Mouse (Mus musculus): ENCODE data around the gene Rftn2. TPM values are rescaled to one million over a fixed set of nuclear protein-coding genes. Genes with fewer than 3 reads are reported as not detected.
A peak's percentile ranks its signal among the peaks of the same experiment; 100 is the strongest.

The Rftn2 gene
- polyA plus RNA-seq, 1 experiment, result 0.85 TPM

DNA sequence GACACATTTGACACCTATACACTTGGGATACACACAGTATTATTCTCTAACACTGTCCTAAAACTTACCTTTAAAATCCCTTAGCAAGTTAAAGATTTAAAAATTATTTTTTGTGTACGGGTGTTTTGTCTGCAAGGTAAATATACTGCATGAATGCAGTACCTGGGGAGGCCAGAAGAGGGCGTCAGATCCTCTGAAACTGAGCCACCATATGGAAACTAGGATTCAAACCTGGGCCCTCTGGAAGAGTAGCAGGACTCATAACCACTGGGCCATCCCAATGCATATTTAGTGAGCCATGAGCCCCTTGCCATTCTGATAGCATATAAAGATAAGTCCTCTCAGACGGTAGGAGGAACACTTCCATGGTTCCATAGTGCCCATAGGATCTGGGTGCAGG lies 33.8 kb downstream of the Rftn2 start:
- H3K27ac ChIP-seq (ENCODE audit: insufficient read depth, low read depth, low read length), result no peak overlapping the region
- TF ChIP-seq CTCF (IDR thresholded peaks at IDR 0.05; ENCODE audit: extremely low read depth, insufficient read length, insufficient replicate concordance, low read depth, low read length) (peak; percentile 64; the same call in 1 of the 2 replicates), POLR2A (IDR thresholded peaks at IDR 0.05; ENCODE audit: low read depth, low read length) (no peak)
- WGBS, result 39% methylated on average over 3 of the region's 3 CpGs
- no peaks in the 10 kb centered on the region for H3K36me3 ChIP-seq (ENCODE audit: control insufficient read depth, insufficient read depth, low read length)
- no peaks in the 10 kb centered on the region; the same call in 1 of the 2 replicates for H3K4me1 ChIP-seq (ENCODE audit: control insufficient read depth, insufficient read depth, insufficient read length, low read length)
- no peaks in the 10 kb centered on the region for H3K27me3 ChIP-seq (ENCODE audit: control insufficient read depth, insufficient read depth, low read length)
- H3K4me3 ChIP-seq (ENCODE audit: low read depth, low read length), result no peak overlapping the region

DNA sequence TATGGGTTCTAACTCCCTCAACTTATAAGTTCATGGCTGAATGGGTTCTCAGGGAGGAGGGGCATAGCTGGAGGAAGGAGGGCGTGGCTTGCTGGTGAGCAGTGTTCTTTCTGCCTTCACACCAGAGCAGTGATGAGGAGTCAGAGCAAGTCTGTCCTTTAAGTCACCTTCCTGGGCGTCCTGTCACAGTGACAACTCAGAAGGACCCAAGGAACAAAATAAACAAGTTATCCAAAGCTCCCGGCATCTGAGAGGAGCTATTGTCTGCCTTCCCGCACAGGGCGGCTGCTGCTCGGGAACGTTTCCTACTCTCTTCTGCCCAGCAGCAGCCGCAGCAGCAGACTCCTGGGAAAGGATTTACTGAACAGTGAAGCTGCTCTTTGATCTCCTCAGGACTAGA lies 34.6 kb downstream of the Rftn2 start:
- Histone ChIP-seq H3K4me1 (ENCODE audit: control insufficient read depth, insufficient read depth, insufficient read length, low read length) (no peaks in the 10 kb centered on the region; the same call in 1 of the 2 replicates), H3K27ac (ENCODE audit: insufficient read depth, low read depth, low read length) (no peak overlapping the region), H3K4me3 (ENCODE audit: low read depth, low read length) (peak overlapping the region; percentile 38), H3K36me3 (ENCODE audit: control insufficient read depth, insufficient read depth, low read length) (no peaks in the 10 kb centered on the region), H3K27me3 (ENCODE audit: control insufficient read depth, insufficient read depth, low read length) (no peaks in the 10 kb centered on the region)
- WGBS, result 15% methylated on average over 8 of the region's 8 CpGs
- TF ChIP-seq POLR2A (IDR thresholded peaks at IDR 0.05; ENCODE audit: low read depth, low read length), result no peak

DNA sequence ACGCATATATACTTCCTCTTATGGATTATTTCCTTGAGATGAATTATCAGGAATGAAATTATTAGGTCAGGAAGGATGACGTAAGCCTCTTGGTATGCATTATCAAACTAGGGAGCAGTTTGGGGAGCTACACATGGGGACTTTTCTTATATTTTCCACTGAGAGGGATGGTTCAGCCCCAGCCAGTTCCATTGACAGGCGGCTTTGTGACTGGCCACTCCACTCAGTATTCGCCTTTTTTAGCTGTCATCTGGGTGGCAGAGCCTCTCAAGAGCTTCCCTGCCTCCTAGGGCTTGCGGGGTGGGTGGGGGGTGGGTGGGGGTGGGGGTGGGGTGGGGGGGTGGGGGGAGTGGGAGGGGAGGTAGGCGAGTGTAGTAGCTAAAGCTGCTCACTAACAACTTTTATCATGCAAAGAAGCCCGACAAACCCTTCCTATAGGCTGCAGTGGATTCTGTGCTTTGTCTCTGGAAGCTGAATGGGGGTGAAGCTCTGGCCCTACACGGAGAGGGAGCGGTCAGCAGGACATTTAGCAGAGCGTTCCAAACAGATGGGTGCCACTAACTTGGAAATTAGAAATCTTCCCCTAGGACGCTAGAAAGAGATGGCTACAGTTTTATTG lies 39.9 kb downstream of the Rftn2 start:
- Histone ChIP-seq H3K36me3 (ENCODE audit: control insufficient read depth, insufficient read depth, low read length) (no peaks in the 10 kb centered on the region; the same call in 1 of the 2 replicates), H3K4me1 (ENCODE audit: control insufficient read depth, insufficient read depth, insufficient read length, low read length) (no peaks in the 10 kb centered on the region), H3K27ac (ENCODE audit: insufficient read depth, low read depth, low read length) (no peak overlapping the region), H3K4me3 (ENCODE audit: low read depth, low read length) (no peak overlapping the region), H3K27me3 (ENCODE audit: control insufficient read depth, insufficient read depth, low read length) (no peaks in the 10 kb centered on the region)
- WGBS, result 55% methylated on average over 11 of the region's 11 CpGs
- TF ChIP-seq POLR2A (IDR thresholded peaks at IDR 0.05; ENCODE audit: low read depth, low read length) (no peak), CTCF (IDR thresholded peaks at IDR 0.05; ENCODE audit: extremely low read depth, insufficient read length, insufficient replicate concordance, low read depth, low read length) (no peak)

DNA sequence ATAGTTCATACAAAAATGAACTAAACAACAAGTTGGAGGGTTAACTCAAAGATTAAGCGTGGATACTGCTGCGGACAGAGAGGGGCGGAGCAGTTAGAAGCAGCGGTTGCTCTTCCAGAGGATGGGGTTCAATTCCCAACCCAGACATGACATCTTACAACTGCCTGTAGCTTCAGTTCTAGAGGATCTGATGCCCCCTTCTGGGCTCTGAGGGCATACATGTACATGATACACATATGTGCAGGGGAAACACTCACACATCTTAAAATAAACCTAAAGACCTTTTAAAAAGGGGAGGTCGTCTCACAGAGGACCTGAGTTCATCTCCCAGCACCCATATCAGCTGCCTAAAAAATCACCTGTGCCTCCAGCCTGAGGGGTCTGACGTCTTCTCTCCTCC lies 40.9 kb downstream of the Rftn2 start:
- Histone ChIP-seq H3K27ac (ENCODE audit: insufficient read depth, low read depth, low read length) (no peak overlapping the region), H3K4me1 (ENCODE audit: control insufficient read depth, insufficient read depth, insufficient read length, low read length) (no peaks in the 10 kb centered on the region), H3K36me3 (ENCODE audit: control insufficient read depth, insufficient read depth, low read length) (no peaks in the 10 kb centered on the region; the same call in 1 of the 2 replicates), H3K27me3 (ENCODE audit: control insufficient read depth, insufficient read depth, low read length) (no peaks in the 10 kb centered on the region), H3K4me3 (ENCODE audit: low read depth, low read length) (no peak overlapping the region)
- TF ChIP-seq CTCF (IDR thresholded peaks at IDR 0.05; ENCODE audit: extremely low read depth, insufficient read length, insufficient replicate concordance, low read depth, low read length), result no peak
- no peak for TF ChIP-seq POLR2A (IDR thresholded peaks at IDR 0.05; ENCODE audit: low read depth, low read length)
- WGBS, result 82% methylated on average over 6 of the region's 6 CpGs

DNA sequence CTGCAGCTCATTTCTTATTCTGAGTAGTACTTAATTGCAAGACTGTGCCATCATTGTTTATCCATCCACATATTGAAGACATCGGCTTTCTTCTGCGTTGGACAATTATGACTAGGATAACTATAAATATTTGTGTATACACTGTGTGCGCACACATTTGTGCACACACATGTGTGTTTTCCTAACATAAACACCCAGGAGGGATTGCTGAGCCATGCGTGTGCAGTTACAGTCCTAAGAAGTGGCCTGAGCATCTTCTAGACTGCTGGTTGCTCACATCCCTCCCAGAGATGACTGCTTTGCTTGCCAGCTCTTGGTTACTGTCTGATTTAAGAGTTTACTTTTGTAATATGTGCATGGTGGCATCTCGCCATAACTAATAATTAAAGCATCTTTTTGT lies 44.2 kb downstream of the Rftn2 start:
- no peak overlapping the region for H3K27ac ChIP-seq (ENCODE audit: insufficient read depth, low read depth, low read length)
- 90% methylated on average over 5 of the region's 5 CpGs for WGBS
- TF ChIP-seq CTCF (IDR thresholded peaks at IDR 0.05; ENCODE audit: extremely low read depth, insufficient read length, insufficient replicate concordance, low read depth, low read length), result no peak
- no peak for TF ChIP-seq POLR2A (IDR thresholded peaks at IDR 0.05; ENCODE audit: low read depth, low read length)
- H3K36me3 ChIP-seq (ENCODE audit: control insufficient read depth, insufficient read depth, low read length), result peaks cover 2% of the 10 kb centered on the region; the same call in 1 of the 2 replicates
- H3K27me3 ChIP-seq (ENCODE audit: control insufficient read depth, insufficient read depth, low read length), result no peaks in the 10 kb centered on the region
- H3K4me1 ChIP-seq (ENCODE audit: control insufficient read depth, insufficient read depth, insufficient read length, low read length), result no peaks in the 10 kb centered on the region
- H3K4me3 ChIP-seq (ENCODE audit: low read depth, low read length), result no peak overlapping the region

DNA sequence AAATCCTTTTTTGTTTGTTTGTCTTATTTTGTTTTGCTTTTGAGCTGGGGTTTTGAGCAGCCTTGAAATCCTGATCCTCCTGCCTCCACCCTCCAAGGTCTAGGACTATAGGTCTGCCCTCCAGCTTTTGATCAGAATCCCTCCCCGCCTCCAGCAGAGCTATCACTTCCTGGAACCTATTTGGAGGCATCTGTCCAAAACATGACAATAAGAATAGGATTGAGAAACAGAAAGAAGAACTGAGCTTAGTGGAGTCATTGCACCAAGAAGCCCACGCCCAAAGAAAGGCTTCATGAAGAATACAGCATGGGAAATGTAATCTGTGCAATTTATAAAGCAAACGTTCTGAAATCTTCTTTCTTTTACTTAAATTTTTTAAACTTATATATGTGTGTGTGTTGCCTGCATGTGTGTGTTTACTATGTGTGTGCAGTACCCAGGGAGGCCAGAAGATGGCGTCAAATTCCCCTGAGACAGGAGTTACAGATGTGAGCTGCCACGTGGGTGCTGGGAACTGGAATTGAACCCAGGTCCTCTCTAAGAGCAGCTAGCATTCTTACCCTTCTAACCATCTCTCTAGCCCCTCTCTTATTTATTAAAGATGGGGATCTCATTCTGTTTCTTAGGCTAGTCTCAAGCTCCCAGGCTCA lies 46.5 kb downstream of the Rftn2 start:
- Histone ChIP-seq H3K27ac (ENCODE audit: insufficient read depth, low read depth, low read length) (no peak overlapping the region), H3K36me3 (ENCODE audit: control insufficient read depth, insufficient read depth, low read length) (peaks cover 2% of the 10 kb centered on the region; the same call in 1 of the 2 replicates), H3K27me3 (ENCODE audit: control insufficient read depth, insufficient read depth, low read length) (no peaks in the 10 kb centered on the region), H3K4me1 (ENCODE audit: control insufficient read depth, insufficient read depth, insufficient read length, low read length) (no peaks in the 10 kb centered on the region), H3K4me3 (ENCODE audit: low read depth, low read length) (no peak overlapping the region)
- no peak for TF ChIP-seq POLR2A (IDR thresholded peaks at IDR 0.05; ENCODE audit: low read depth, low read length)
- TF ChIP-seq CTCF (IDR thresholded peaks at IDR 0.05; ENCODE audit: extremely low read depth, insufficient read length, insufficient replicate concordance, low read depth, low read length), result peak; percentile 26; the same call in 1 of the 2 replicates
- 88% methylated on average over 5 of the region's 5 CpGs for WGBS

DNA sequence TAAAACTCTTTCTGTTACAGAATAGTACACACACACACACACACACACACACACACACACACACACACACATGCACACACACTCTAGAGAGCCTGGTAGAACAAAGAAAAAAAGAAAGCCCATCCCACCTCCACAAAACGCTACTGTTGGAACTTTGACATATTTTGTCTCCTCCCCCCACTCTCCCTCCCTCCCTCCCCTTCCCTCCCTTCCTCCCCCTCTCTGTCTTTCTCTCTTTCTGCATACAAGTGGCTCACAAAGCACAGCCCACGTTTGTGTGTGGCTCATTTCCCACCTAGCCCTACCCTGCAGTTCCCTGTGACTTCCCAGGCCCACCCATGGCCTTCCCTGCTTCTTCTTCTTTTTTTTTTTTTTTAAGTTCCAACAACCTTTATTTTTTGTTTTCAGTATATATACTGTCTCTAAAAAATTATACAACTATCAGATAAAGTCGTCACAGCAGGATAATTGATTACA lies 52.0 kb downstream of the Rftn2 start:
- 9% methylated on average over 3 of the region's 3 CpGs for WGBS
- H3K4me1 ChIP-seq (ENCODE audit: control insufficient read depth, insufficient read depth, insufficient read length, low read length), result peaks cover 8% of the 10 kb centered on the region; the same call in 1 of the 2 replicates
- peak overlapping the region; percentile 94 for H3K27ac ChIP-seq (ENCODE audit: insufficient read depth, low read depth, low read length)
- TF ChIP-seq CTCF (IDR thresholded peaks at IDR 0.05; ENCODE audit: extremely low read depth, insufficient read length, insufficient replicate concordance, low read depth, low read length), result no peak
- TF ChIP-seq POLR2A (IDR thresholded peaks at IDR 0.05; ENCODE audit: low read depth, low read length), result no peak
- H3K36me3 ChIP-seq (ENCODE audit: control insufficient read depth, insufficient read depth, low read length), result no peaks in the 10 kb centered on the region
- H3K27me3 ChIP-seq (ENCODE audit: control insufficient read depth, insufficient read depth, low read length), result no peaks in the 10 kb centered on the region
- no peak overlapping the region for H3K4me3 ChIP-seq (ENCODE audit: low read depth, low read length)
